Mouse (Mus musculus) lung, adult 2 months (tissue): ENCODE data around the gene Gng3.

Source experiments
- CTCF ChIP-seq: fragments of 200-500 bp; IDR thresholded peaks from 2 replicates; pipeline ENCODE4 v1.5.1; 2011; ENCODE audit warnings: mild to moderate bottlenecking, low read length, control low read depth; ENCODE audit not compliant: insufficient read depth
- POLR2A ChIP-seq: fragments of 200-500 bp; IDR thresholded peaks from 2 replicates; pipeline ENCODE4 v1.6.1; 2011; ENCODE audit warnings: low read depth, mild to moderate bottlenecking, control low read depth, low read length, borderline replicate concordance; ENCODE audit errors: extremely low read depth

- TF ChIP-seq CTCF (no peak), POLR2A (no peak)
Observed at GRCm38 (mm10) chr19:8822696-8823095, 16.3 kb downstream of the Gng3 start.
